Mouse (Mus musculus) kidney, adult 11 months (tissue): ENCODE data around the gene Ppp1r9a.
A peak's percentile ranks its signal among the peaks of the same experiment; 100 is the strongest.

Source experiments
- DNase-seq: peaks from one replicate; pipeline ENCODE4 v3.0.0; 2022

The Ppp1r9a gene

DNA sequence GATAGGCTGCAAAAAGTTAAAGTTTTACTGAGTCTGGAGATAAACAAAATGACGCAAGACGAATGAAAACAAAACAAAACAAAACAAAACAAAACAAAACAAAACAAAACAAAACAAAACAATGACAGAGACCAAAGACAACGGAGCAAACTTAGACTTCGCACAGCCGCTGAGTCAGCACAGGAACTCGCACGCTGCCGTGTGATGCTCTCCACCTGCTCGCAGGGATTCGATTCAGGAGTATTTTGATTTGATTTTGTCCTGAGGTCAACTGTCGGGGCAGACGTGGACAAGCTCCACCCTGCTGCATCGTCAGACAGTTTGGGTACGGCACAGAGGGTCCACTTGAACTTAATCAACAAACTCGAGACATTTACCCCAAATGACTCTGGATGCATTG is 105.9 kb downstream of the Ppp1r9a start:
- no peak for DNase-seq

GRCm38 (mm10) chr6:5010553-5011416 is 108.1 kb downstream of the Ppp1r9a start:
- no peak for DNase-seq

DNA sequence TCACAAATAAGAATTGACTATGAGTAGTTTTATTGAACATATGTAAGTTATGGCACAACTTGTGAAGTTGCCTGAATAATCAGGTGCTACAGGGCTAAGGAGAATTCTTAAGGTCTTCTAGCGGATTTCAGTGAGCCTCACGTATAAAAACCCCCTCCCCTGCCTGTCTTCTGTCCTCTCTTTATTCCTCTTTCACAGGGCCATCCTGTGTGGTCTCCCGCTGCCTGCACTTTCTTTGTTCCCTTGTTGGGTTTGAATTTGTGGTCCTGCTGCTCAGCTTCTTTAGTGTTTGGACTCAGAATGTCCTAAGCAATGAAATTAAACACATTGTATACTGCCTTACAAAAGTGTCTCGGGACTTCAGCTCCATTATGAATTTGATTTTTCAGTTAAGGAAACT is 110.1 kb downstream of the Ppp1r9a start:
- DNase-seq = no peak

DNA sequence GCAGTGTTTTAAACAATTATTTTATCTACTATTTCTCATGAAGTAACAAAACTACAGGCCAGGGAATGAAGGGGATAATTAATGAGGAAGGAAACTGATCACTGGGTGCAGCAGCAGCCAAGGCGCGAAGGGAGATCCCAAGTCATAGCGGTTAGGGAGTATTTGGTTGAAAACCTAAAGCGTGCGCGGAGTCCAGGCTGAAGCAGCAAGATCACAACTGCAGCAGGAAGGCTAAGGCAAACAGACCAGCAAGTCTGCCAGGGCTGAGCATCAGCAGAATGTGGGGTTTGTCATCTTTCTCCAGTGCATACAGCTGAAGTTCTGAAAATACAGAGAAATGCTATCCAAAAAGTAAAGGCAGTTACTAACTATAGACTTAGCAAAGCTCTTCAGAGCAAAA is 111.8 kb downstream of the Ppp1r9a start:
- DNase-seq = no peak

DNA sequence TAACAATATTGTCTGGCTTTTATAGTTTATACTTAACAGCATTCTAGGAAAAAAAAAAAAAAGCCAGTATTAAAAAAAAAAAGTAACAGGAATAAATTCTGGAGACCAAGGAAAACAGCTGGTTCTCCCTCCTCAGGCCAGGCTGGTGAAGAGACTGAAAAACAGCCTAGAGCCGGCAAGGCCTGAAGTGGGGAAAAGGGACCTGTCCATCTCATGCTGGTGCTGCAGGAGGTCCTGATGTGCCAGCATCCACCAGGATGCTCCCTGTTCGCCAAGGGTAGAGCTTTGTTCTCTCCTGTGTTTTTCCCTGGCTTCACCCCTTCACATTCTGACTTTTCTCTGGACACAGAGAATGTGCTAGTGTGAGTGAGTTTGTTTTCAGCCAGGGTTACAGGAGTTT is 112.5 kb downstream of the Ppp1r9a start:
- no peak for DNase-seq

DNA sequence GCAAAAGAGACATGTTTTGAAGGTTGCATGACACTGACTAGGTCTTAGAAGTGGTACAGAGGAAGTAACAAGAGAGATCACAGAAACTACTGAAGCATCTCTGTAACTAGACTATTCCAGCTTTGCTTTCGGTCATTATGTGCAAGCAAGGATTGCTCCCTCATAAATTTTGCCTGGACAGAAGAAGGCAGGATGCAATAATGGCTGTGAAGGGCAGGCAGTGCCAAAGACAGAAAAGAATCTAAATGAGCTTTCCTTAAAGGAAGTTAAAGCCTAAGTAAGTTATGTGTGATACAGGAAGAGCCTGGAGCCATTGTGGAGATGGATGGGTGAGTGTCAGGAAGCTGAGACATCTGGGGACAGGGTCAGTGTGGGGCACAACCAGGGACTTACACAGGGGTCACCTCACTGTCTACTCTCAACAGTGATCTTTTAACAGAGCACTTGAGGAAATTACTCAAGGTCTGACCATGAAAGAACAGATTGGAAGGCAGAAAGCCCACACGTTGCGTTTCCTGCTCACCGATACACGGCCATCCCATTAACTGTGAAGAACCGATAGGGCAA is 115.3 kb downstream of the Ppp1r9a start:
- DNase-seq = no peak

DNA sequence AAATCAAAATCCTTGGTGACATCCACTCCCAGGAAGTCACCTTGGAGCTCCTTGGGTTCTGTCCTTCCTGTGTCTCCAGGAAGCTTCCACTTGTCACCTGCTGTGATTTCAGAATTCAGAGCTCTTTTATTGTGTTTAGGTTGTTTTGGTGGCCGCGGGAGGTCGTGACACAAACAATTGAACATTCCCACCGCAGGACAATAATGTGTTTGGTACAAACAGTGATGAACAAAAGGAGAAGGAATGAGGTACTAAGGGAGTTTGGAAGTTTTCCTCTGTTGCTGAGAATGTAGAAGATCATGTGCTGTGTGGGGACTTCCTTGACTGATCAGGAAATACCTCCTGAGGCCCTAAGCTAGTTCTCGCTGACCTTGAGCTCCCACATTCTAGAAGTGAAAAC is 116.5 kb downstream of the Ppp1r9a start:
- DNase-seq = peak; percentile 36

GRCm38 (mm10) chr6:5019969-5020368 is 117.3 kb downstream of the Ppp1r9a start:
- no peak for DNase-seq

DNA sequence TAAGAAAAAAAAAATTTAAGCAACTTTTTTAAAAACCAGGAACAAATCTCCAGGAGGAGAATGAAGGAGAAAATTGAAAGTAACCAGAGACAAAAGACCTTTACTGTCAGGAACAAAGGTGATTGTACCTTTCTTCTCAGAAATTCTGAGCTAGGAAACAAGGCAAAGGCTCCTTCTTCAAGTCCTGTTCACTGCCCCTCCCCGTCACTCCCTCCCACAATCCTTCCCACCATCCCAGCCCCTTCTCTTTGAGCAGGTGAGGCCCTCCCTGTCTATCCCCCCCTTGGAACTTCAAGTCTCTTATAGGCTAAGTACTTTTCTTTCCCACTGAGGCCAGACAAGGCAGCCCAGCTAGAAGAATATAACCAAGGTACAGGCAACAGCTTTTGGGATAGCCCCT is 117.8 kb downstream of the Ppp1r9a start:
- DNase-seq = no peak

DNA sequence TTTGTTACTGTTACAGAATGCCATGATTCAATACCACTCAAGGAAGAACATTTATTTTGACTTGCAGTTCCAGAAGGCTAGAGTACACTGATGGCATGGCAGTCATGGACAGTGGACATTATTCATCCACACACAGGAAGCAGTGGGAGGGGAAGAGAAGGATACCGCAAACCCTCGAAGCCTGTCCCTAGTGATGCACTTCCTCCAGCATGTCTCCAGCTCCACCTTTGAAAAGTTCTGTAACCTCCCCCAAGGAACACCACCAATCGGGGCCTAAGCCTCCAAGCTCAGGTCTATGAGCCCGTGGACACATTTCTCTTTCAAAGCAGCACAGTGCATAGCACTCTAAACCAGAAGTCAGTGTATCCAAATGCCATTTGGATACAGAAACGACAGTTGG is 120.0 kb downstream of the Ppp1r9a start:
- DNase-seq = no peak

GRCm38 (mm10) chr6:5024893-5025292 is 122.2 kb downstream of the Ppp1r9a start:
- DNase-seq = no peak

DNA sequence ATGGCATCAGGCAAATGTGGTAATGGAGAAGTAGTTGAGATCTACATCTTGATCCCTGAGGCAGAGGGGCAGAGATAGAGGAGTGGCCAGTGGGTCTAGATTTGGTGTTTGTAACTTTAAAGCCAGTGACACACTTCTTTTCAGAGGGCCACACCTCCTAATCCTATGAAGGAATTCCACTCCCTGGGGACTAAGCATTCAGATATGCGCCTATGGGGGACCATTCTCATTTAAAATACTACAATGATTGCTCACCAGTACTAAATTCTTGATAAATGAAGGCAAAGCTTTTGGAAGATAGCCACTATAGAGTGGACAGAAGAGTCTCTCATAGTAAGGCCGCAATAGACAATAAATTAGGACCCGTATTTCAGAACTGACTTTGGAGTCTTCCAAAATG is 124.1 kb downstream of the Ppp1r9a start:
- no peak for DNase-seq

DNA sequence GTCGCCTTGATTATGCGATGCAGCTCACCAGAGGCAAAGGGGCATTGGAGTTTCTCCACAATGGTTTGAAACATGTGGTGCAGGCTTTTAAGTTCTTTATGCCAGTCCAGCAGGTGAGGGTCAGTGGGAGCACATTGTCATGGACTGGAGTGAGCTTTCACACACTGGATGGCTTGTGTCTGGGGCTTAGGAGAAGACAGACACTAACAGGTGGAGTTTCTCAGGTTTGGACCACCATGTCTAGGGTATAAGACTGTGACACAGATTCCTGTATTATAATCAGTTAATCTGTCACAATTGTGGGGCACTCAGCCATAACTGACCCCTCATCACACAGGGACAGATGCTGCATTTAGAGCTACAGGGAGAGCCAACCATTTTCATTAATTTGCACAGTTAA is 124.5 kb downstream of the Ppp1r9a start:
- DNase-seq = no peak

GRCm38 (mm10) chr6:5027801-5028200 is 125.1 kb downstream of the Ppp1r9a start:
- no peak for DNase-seq

DNA sequence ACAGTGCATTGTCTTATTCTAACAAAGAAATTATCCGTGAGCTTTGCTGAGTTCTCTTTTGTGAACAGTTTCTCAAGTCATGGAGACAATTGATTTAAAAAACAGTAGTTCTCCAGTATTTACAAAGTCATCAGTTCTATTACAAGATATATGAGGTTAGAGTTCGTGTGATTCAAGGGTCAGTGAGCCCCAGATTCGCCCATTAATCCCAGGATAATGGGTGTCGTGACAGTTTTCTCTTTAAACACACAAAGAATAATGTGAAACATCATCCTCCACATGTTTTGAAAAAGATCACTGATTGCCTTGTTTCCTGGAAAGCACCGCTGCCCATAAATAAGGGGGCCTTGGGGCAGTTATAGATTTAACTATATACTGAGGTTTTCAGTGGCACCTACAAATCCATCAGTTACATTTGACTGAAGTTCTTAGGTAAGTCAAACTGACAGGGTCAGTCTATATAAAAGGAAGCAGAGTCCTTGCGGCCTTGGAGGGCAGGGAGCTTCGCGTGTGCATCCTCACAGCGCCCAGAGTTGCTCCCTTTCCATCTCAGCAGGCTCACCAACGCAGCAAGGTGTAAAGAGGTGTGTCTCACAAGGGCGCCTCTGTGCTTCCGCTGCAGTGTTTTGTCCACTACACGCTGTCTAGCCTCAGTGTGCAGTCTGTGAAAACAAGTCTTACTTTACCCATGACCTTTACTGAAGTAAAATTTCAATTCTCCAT is 126.6 kb downstream of the Ppp1r9a start:
- no peak for DNase-seq

GRCm38 (mm10) chr6:5029956-5030355 is 127.2 kb downstream of the Ppp1r9a start:
- no peak for DNase-seq

GRCm38 (mm10) chr6:5032986-5033633 is 130.4 kb downstream of the Ppp1r9a start:
- DNase-seq = no peak

DNA sequence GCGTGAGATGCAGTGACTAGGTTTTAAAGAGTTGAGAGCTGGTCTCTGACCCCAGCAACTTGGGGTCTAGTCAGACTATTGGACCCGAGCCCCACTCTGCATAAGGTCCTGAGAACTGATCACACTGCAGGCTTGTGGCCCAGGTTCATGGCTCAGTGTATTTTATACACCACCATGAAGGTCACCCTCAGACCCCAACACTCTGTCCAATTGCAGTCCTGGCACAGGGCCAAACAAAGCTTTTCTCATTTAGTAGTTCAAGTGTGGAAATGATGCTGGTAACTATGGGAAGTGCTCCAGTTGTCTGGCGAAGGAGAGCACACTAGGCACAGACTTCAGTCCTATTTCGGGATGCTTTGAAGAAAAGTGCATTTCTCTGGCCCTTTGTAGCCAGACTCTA is 134.5 kb downstream of the Ppp1r9a start:
- DNase-seq = no peak

- DNase-seq = no peak
Observed at GRCm38 (mm10) chr6:5038140-5038749, 135.5 kb downstream of the Ppp1r9a start.

- DNase-seq = no peak
Observed at GRCm38 (mm10) chr6:5039316-5039715, 136.6 kb downstream of the Ppp1r9a start.

- DNase-seq = no peak
Observed at GRCm38 (mm10) chr6:5045854-5046253, 143.1 kb downstream of the Ppp1r9a start.

DNA sequence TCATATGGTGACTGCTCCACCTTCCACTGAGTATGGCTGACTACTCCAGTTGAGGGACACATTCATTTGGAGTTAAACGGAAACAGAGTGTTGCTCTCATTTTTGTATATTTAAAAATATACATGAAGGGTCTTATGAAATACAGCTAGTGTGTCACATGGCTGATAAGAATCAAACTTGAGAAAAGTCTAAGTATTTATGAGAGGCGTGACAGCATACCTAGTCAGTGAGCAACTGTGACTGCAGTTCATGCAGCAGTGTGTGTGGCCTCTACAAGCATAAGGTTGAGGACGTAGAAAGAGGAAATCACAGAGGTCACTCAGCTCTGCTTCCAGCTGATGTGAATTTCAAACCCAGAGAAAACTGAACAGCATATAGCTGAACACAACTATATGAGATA is 145.3 kb downstream of the Ppp1r9a start:
- no peak for DNase-seq

GRCm38 (mm10) chr6:5052309-5052708 is 149.6 kb downstream of the Ppp1r9a start:
- no peak for DNase-seq
